Mouse (Mus musculus) limb, embryonic 14.5 days (tissue): Measurements from ENCODE around the gene Angptl7. TPM values are rescaled to one million over a fixed set of nuclear protein-coding genes. Genes with fewer than 3 reads are reported as not detected.

ENCODE experiments used
- ATAC-seq: fragments of 200-750 bp; cut with Nextera tagmentation; 2 replicates; pipeline ENCODE4 v1.8.0; 2017; ENCODE audit warnings: low read depth, moderate number of reproducible peaks, moderate TSS enrichment; ENCODE audit not compliant: low FRiP score
- DNase-seq: peaks from one replicate; pipeline ENCODE4 v3.0.0-alpha.2; 2015; ENCODE audit warnings: low spot score
- H3K27ac ChIP-seq: fragments of 300-500 bp; sonication (generic); replicated peaks from 2 replicates; pipeline ENCODE4 v1.5.1; 2014; ENCODE audit warnings: low read depth, mild to moderate bottlenecking, low read length, moderate library complexity, mixed read lengths
- H3K27me3 ChIP-seq: fragments of 300-500 bp; sonication (generic); 2 replicates; pipeline ENCODE4 v1.6.1; 2014; ENCODE audit warnings: low read length, mixed read lengths; ENCODE audit not compliant: control insufficient read depth, insufficient read depth
- H3K36me3 ChIP-seq: fragments of 300-500 bp; sonication (generic); 2 replicates; pipeline ENCODE4 v1.6.1; 2014; ENCODE audit warnings: mild to moderate bottlenecking, low read length, moderate library complexity, mixed read lengths; ENCODE audit not compliant: control insufficient read depth, insufficient read depth
- H3K4me1 ChIP-seq: fragments of 300-500 bp; sonication (generic); 2 replicates; pipeline ENCODE4 v1.6.1; 2014; ENCODE audit warnings: antibody characterized with exemption, low read length, mixed read lengths; ENCODE audit not compliant: control insufficient read depth, insufficient read depth
- H3K4me2 ChIP-seq: fragments of 300-500 bp; sonication (generic); replicated peaks from 2 replicates; pipeline ENCODE4 v1.6.1; 2014; ENCODE audit warnings: low read depth, mild to moderate bottlenecking, low read length, moderate library complexity; ENCODE audit not compliant: severe bottlenecking
- H3K4me3 ChIP-seq: fragments of 300-500 bp; sonication (generic); replicated peaks from 2 replicates; pipeline ENCODE4 v1.5.1; 2014; ENCODE audit warnings: low read length
- H3K9ac ChIP-seq: fragments of 300-500 bp; sonication (generic); 2 replicates; pipeline ENCODE4 v1.6.1; 2014; ENCODE audit warnings: mild to moderate bottlenecking, low read depth, low read length, moderate library complexity; ENCODE audit not compliant: severe bottlenecking
- H3K9me3 ChIP-seq: fragments of 300-500 bp; sonication (generic); 2 replicates; pipeline ENCODE4 v1.6.1; 2016; ENCODE audit warnings: low read length; ENCODE audit not compliant: control insufficient read depth
- POLR2A ChIP-seq: fragments of 200-500 bp; IDR thresholded peaks from 2 replicates; pipeline ENCODE4 v1.8.0; 2012; ENCODE audit warnings: inconsistent platforms, mild to moderate bottlenecking, moderate library complexity, borderline replicate concordance; ENCODE audit not compliant: insufficient read depth, insufficient read length; ENCODE audit errors: extremely low read depth
- WGBS: fragments of 180-500 bp; shearing (Covaris S2); extraction: QIAGEN DNeasy Blood & Tissue Kit; methylation state at CpG from one replicate; pipeline ENCODE4 v1.1.7; 2014; 5-methylcytosine and 5-hydroxymethylcytosine counted together
- polyA plus RNA-seq, 2 experiments: library from polyadenylated mRNA; depleted of rRNA in 1 of 2; stranded (reverse) in 1 of 2; unstranded in 1 of 2; fragments of >200 nt; fragmentation: Nextera tagmentation in 1 of 2; extraction: Ambion mirVana in 1 of 2; gene quantifications; 2 replicates each; pipeline versions ENCODE4 v1.2.1 to v1.2.3; 2012 to 2014

The Angptl7 gene
- polyA plus RNA-seq, 2 experiments, result 1.9 to 2.2 TPM

DNA sequence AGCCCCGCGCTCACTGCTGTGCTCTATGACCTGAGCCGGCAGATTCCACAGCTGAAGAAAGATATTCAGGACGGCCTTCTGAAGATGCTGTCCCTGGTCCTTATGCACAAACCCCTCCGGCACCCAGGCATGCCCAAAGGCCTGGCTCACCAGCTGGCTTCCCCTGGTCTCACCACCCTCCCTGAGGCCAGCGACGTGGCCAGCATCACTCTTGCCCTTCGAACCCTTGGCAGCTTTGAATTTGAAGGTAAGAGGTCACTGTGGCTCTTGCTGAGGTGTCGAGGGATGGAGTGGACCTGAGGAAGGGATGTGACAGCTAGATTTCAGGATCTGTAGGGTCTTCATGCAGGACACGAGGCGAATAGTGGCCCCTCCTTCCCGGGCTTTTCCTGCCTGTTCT lies 36.0 kb downstream of the Angptl7 start:
- no peaks in the 10 kb centered on the region for H3K27me3 ChIP-seq

DNA sequence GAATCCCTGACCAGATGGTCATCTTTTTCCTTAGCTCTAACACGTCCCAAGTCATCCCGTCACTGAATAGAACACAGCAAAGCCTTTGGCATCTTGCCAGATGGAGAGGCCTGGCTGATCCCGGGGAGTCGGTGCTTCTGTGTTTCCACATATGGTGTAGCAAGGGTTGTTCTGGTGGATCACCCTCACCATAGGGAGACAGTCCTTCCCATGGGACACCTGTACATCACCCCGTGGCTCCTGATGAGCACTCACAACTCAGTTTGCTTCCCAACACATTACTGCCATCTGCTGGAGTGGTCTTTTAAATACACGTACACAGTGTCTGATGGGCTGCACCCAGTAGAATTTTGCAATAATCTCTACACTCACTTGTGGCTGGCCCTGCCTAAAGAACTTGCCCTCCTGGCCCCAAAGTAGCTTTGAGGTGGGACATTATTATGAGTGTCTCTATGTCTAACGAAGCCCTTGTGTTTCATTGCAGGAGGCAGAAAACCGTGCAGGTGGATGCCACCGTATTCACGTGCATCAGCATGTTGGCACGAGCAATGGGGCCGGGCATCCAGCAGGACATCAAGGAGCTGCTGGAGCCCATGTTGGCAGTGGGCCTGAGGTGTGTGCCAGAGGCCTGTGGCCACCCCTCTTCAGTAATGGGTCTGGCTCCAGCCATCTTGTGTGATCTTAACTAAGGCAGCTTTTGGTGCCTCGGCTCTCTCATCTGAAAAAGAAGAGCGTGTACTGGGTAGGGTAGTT lies 36.9 kb downstream of the Angptl7 start:
- no peak overlapping the region for H3K9ac ChIP-seq
- TF ChIP-seq POLR2A, result no peak
- no peak overlapping the region for H3K27ac ChIP-seq
- WGBS, result 77% methylated on average over 14 of the region's 14 CpGs
- no peak for ATAC-seq
- no peaks in the 10 kb centered on the region for H3K4me1 ChIP-seq
- peaks cover 88% of the 10 kb centered on the region for H3K36me3 ChIP-seq
- no peaks in the 10 kb centered on the region for H3K27me3 ChIP-seq
- H3K4me3 ChIP-seq, result no peak overlapping the region
- H3K9me3 ChIP-seq, result no peaks in the 10 kb centered on the region
- DNase-seq, result no peak
- no peak overlapping the region for H3K4me2 ChIP-seq

More for the DNA sequence above, 36.0 kb downstream of the Angptl7 start:
- no peak for ATAC-seq
- Histone ChIP-seq H3K36me3 (peaks cover 88% of the 10 kb centered on the region), H3K9ac (no peak overlapping the region), H3K4me2 (no peak overlapping the region), H3K4me3 (no peak overlapping the region), H3K9me3 (no peaks in the 10 kb centered on the region), H3K4me1 (no peaks in the 10 kb centered on the region), H3K27ac (no peak overlapping the region)
- no peak for TF ChIP-seq POLR2A
- WGBS, result 95% methylated on average over 12 of the region's 12 CpGs
- DNase-seq, result no peak

GRCm38 (mm10) chr4:148462717-148463116 lies 37.5 kb downstream of the Angptl7 start:
- DNase-seq (no peak), ATAC-seq (no peak)
- no peak overlapping the region for H3K4me3 ChIP-seq
- H3K9ac ChIP-seq, result no peak overlapping the region
- no peaks in the 10 kb centered on the region for H3K27me3 ChIP-seq
- 97% methylated on average over 13 of the region's 13 CpGs for WGBS
- no peak overlapping the region for H3K27ac ChIP-seq
- no peaks in the 10 kb centered on the region for H3K9me3 ChIP-seq
- H3K36me3 ChIP-seq, result peaks cover 88% of the 10 kb centered on the region
- H3K4me1 ChIP-seq, result no peaks in the 10 kb centered on the region
- H3K4me2 ChIP-seq, result no peak overlapping the region
- no peak for TF ChIP-seq POLR2A

DNA sequence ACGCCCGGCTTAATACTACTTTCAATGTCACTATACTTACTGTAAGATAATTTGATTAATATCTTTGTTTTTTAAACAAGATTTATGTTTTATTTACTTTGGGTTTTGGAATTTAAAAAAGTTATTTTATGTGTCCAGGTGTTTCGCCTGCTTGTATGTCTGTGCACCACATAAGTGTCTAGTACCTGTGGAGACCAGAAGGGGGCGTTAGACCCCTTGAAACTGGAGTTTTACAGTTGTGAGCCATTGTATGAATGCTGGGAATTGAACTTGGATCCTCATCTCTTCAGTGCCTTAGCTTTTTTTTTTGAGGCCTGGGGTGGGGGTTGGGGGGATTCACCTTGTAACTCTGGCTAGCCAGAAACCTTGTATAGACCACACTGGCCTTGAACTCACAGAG lies 38.5 kb downstream of the Angptl7 start:
- WGBS, result 81% methylated on average over 4 of the region's 4 CpGs
- H3K4me3 ChIP-seq, result no peak overlapping the region
- H3K9me3 ChIP-seq, result no peaks in the 10 kb centered on the region
- no peak overlapping the region for H3K27ac ChIP-seq
- H3K4me1 ChIP-seq, result no peaks in the 10 kb centered on the region
- H3K36me3 ChIP-seq, result peaks cover 92% of the 10 kb centered on the region
- H3K4me2 ChIP-seq, result no peak overlapping the region
- no peak for DNase-seq
- TF ChIP-seq POLR2A, result no peak
- H3K9ac ChIP-seq, result no peak overlapping the region
- ATAC-seq, result no peak
- no peaks in the 10 kb centered on the region for H3K27me3 ChIP-seq

DNA sequence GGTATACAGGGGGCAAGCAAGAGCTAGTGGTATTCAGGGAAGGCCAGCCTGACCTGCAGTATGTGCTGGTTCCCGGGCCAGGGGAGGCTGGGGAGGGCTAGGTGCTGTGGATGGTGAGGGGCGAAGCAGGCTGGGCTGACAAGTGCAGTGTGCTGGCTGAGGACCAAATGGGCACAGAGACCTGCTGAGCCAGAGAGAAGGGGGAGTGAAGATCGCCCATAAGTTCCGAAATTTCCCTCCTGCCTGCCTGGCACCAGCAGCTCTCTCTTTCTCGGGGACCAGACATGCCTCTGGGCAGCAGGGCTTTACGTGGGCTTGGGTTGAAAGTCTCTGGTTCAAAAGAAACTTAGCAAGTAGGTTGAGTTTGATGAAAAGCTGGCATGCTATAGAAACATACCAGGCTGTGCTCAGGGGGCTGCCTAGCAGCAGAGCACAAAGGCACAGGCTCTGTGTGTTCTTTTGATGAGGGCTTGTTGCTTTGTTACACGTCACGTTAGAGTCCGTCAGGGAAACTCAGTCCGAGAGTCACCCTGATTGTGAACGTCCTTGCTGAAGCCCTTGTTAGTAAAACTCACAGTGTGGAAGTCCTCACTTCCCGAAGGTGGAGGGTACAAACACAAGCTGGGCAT lies 39.5 kb downstream of the Angptl7 start:
- H3K27ac ChIP-seq, result no peak overlapping the region
- H3K4me1 ChIP-seq, result no peaks in the 10 kb centered on the region
- no peak overlapping the region for H3K4me2 ChIP-seq
- no peak overlapping the region for H3K9ac ChIP-seq
- H3K4me3 ChIP-seq, result no peak overlapping the region
- peaks cover 92% of the 10 kb centered on the region for H3K36me3 ChIP-seq
- 93% methylated on average over 12 of the region's 12 CpGs for WGBS
- H3K9me3 ChIP-seq, result no peaks in the 10 kb centered on the region
- no peaks in the 10 kb centered on the region for H3K27me3 ChIP-seq
- DNase-seq (no peak), ATAC-seq (no peak)
- no peak for TF ChIP-seq POLR2A
